Mouse (Mus musculus): ENCODE measurements at regions not wholly inside any gene's neighbourhood (a gene's known extent, or its start where the extent isn't known, plus 50 kb on each side); places are given as distances from the start of the nearest gene placed in this dataset.

DNA sequence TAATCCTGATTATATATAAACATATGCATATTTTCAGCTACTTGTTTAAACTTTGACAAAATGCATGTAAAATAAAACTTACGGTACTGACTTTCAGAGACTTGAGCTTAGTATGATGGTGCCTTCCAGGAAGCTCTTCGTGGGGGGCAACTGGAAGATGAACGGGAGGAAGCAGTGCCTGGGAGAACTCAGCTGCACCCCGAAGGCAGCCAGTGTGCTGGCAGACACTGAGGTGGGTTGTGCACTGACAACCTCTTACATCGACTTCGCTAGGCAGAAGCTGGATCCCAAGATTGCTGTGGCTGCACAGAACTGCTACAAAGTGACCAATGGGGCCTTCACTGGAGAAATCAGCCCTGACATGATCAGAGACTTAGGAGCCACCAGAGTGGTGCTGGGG lies 61.5 kb upstream of the Prdm1 start:
- no peaks in the 10 kb centered on the region for H3K36me3 ChIP-seq (replicated peaks)
- no peak for ATAC-seq (ENCODE audit: extremely low read depth, insufficient number of reproducible peaks, low FRiP score, poor library complexity, severe bottlenecking)
- no peaks in the 10 kb centered on the region for H3K9me3 ChIP-seq (replicated peaks)
- TF ChIP-seq GATA1 (IDR thresholded peaks at IDR 0.05; ENCODE audit: borderline replicate concordance, low read length) (no peak), CTCF (IDR thresholded peaks at IDR 0.05; ENCODE audit: low read depth, low read length) (no peak), TAL1 (conservative IDR thresholded peaks at IDR 0.05; ENCODE audit: low read depth, low read length) (no peak), POLR2AphosphoS5 (IDR thresholded peaks at IDR 0.05; ENCODE audit: insufficient replicate concordance, low read depth, low read length) (no peak), GATA2 (IDR thresholded peaks at IDR 0.05; ENCODE audit: borderline replicate concordance, low read depth, low read length) (no peak)
- H3K4me3 ChIP-seq (ENCODE audit: low read depth, low read length): no peak overlapping the region
- no peak for DNase-seq (ENCODE audit: low spot score)
- H3K27me3 ChIP-seq (ENCODE audit: insufficient read depth, low read length): no peaks in the 10 kb centered on the region
- H3K4me1 ChIP-seq (ENCODE audit: insufficient read depth, low read depth, low read length): no peaks in the 10 kb centered on the region

GRCm38 (mm10) chr10:44589352-44589751 lies 61.1 kb upstream of the Prdm1 start:
- TF ChIP-seq GATA1 (IDR thresholded peaks at IDR 0.05; ENCODE audit: borderline replicate concordance, low read length) (no peak), TAL1 (conservative IDR thresholded peaks at IDR 0.05; ENCODE audit: low read depth, low read length) (no peak)
- ATAC-seq (ENCODE audit: extremely low read depth, insufficient number of reproducible peaks, low FRiP score, poor library complexity, severe bottlenecking) (no peak), DNase-seq (ENCODE audit: low spot score) (no peak)
- Histone ChIP-seq H3K36me3 (replicated peaks) (no peaks in the 10 kb centered on the region), H3K4me3 (ENCODE audit: low read depth, low read length) (no peak overlapping the region), H3K4me1 (ENCODE audit: insufficient read depth, low read depth, low read length) (no peaks in the 10 kb centered on the region), H3K27me3 (ENCODE audit: insufficient read depth, low read length) (no peaks in the 10 kb centered on the region), H3K9me3 (replicated peaks) (no peaks in the 10 kb centered on the region)

GRCm38 (mm10) chr10:44582736-44583135 lies 54.4 kb upstream of the Prdm1 start:
- DNase-seq (ENCODE audit: low spot score) (no peak), ATAC-seq (ENCODE audit: extremely low read depth, insufficient number of reproducible peaks, low FRiP score, poor library complexity, severe bottlenecking) (no peak)
- no peak for TF ChIP-seq CTCF (IDR thresholded peaks at IDR 0.05; ENCODE audit: low read depth, low read length)
- TF ChIP-seq GATA2 (IDR thresholded peaks at IDR 0.05; ENCODE audit: borderline replicate concordance, low read depth, low read length): no peak
- TF ChIP-seq GATA1 (IDR thresholded peaks at IDR 0.05; ENCODE audit: borderline replicate concordance, low read length): no peak
- no peak for TF ChIP-seq POLR2AphosphoS5 (IDR thresholded peaks at IDR 0.05; ENCODE audit: insufficient replicate concordance, low read depth, low read length)
- no peak for TF ChIP-seq TAL1 (conservative IDR thresholded peaks at IDR 0.05; ENCODE audit: low read depth, low read length)
- Histone ChIP-seq H3K4me3 (ENCODE audit: low read depth, low read length) (no peak overlapping the region), H3K27me3 (ENCODE audit: insufficient read depth, low read length) (no peaks in the 10 kb centered on the region), H3K36me3 (replicated peaks) (no peaks in the 10 kb centered on the region), H3K4me1 (ENCODE audit: insufficient read depth, low read depth, low read length) (no peaks in the 10 kb centered on the region), H3K9me3 (replicated peaks) (no peaks in the 10 kb centered on the region)
